Mouse (Mus musculus): ENCODE data around the gene Actl11.

Gene Actl11

DNA sequence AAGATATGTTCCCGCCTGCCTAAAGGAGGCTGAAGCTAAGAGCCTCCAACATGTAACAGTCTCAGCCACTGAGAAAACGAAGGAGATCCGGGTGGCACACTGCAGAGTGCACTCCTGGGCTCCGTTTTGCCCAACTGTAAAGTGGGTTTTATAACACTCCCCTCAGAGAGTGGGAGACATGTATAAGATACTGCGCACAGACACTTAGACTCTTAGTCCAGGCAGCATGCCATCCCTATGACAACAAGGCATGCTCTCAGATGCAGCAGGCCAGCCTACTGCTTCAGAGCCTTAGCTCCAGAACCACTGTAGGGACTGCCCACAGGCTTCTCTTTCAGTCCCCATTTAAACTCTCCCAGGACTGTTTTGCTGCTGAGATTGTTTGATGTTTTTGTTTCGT lies 9.4 kb upstream of the Actl11 start:
- no peak for DNase-seq (ENCODE audit: extremely low read depth, insufficient read length, low spot score)

- DNase-seq (ENCODE audit: extremely low read depth, insufficient read length, low spot score) = no peak
Measured at GRCm38 (mm10) chr9:107919441-107919840, 8.8 kb upstream of the Actl11 start.

DNA sequence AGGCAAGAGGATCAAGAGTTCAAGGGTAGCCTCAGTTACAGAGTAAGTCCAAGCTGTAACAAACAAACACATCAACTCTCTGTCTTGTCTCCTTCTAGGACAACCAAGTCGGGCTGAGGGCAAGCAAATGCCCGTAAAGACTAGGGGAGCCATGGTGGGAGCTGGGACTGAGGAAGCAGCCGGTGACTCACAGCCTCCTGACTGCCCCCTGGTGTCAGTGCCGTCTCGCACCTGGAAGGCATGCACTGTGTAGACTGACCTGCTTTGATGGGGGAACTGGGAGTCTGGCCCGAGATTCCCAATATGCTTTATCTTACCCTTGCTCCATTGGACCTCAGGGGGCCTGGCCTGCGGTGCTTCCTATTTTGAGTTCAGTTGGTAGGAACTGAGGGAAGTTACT lies 5.2 kb upstream of the Actl11 start:
- no peak for DNase-seq (ENCODE audit: extremely low read depth, insufficient read length, low spot score)

DNA sequence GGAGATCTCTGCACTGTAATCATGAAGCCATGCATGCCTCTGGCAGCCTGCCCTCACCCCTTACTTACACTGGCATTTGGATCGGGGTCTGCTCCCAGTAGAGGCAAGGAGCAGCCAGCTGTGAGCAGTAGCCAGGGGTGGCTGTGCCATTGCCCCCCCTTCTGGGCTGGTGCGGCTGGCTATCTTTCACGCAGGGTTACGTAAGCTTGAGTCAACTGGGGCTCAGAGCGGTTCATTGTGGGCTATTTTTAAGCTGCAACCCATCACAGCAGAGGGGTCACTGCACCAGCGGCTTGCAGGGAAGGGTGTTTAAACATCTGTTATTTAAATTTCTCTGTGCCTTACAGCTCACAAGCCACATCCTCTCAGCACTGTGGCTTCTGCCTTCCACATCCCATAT lies 4.3 kb upstream of the Actl11 start:
- no peak for DNase-seq (ENCODE audit: extremely low read depth, insufficient read length, low spot score)

- DNase-seq (ENCODE audit: extremely low read depth, insufficient read length, low spot score) = no peak
Measured at GRCm38 (mm10) chr9:107925251-107925650, 3.0 kb upstream of the Actl11 start.

DNA sequence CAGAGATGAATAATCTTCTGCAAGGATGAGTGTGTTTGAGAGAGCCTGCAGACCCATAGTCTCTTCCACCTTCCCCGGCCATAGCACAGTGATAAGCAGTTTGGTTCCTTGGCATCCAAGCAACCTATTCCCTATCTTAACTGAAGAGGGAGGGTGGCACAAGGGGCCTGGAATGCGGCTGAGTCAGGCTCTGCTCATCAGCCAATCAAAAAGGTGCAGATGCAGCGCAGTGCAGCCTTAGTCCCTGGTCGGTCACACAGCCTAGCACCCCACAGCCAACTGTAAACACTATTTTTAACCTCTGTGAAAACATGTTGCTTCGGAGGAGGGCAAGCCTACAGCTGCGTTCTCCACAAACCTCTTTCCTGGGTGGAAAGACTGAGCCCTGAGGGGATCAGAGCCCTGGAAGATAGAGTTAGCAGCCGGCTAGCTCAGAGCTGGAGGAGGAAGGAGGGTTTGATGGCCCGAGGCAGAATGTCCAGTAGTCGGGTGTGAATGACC lies 1.3 kb upstream of the Actl11 start:
- no peak for DNase-seq (ENCODE audit: extremely low read depth, insufficient read length, low spot score)

DNA sequence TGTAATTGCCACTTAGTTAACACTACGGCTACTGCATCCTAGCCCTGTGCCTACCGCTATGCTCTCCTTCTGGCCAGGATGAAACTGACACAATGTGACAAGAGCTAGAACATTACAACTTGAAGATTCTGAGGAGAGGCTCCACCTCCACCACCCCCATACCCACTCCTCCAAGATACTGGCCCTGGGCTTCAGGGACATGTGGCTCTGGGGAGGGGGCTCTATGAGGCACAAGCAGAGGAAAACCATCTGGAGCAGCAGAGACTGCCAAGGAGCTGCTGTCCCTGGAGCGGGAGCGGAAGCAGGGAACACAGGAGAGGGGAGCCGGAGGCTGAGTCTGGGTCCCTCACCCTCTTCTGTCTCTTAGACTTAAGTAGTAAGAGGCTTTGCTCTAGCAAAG lies 520 bp upstream of the Actl11 start:
- no peak for DNase-seq (ENCODE audit: extremely low read depth, insufficient read length, low spot score)

DNA sequence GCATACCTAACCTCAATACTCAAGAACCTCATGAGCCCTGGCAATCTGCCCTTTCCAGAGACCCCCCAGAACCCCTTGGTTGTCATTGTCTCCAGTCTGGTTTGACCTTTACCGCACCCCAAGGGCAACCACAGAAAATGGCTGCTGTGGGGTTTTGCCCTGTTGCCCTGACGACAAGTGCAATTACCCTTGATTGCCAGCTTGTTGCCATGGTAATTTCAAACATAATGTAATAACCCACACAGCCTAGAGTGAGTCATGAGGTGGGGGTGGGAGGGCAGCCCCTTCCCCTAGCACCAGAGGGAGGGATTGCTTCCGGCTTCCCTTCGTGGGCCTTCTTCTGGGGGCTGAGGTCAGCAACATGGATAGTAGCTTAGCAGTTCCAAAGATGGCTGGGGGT lies 4.0 kb downstream of the Actl11 start:
- no peak for DNase-seq (ENCODE audit: extremely low read depth, insufficient read length, low spot score)

- DNase-seq (ENCODE audit: extremely low read depth, insufficient read length, low spot score) = no peak
Measured at GRCm38 (mm10) chr9:107934146-107934545, 5.9 kb downstream of the Actl11 start.

- DNase-seq (ENCODE audit: extremely low read depth, insufficient read length, low spot score) = no peak
Measured at GRCm38 (mm10) chr9:107935374-107935773, 7.1 kb downstream of the Actl11 start, which contains the start of gene Camkv. Gene Camkv, plus strand, starts transcription at chr9:107935674.

DNA sequence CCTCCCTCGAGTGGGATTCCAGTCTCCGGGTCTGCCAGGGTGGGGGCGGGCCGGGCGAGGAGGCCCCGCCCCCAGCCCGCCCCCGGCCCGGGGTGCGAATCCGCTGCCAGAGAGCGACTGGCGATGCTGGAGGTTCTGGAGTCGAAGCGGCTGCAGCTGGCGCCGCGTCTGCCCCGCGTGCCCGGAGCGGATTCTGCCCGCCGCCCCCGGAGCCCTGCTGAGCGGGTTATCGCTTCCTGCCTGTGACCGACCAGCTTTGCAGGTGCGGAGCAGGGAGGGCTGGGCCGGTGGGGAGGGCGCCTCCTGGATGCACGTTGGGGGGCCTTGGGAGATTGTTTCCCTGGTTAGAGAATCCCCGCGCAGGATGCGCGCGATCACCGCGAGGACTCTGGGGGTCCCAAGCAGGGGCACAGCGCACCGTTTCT lies 7.5 kb downstream of the Actl11 start:
- DNase-seq (ENCODE audit: extremely low read depth, insufficient read length, low spot score) = no peak

- no peak for DNase-seq (ENCODE audit: extremely low read depth, insufficient read length, low spot score)
Measured at GRCm38 (mm10) chr9:107936215-107936822, 8.1 kb downstream of the Actl11 start.

- no peak for DNase-seq (ENCODE audit: extremely low read depth, insufficient read length, low spot score)
Measured at GRCm38 (mm10) chr9:107936831-107937230, 8.6 kb downstream of the Actl11 start.

- peak; percentile 89 for DNase-seq (ENCODE audit: extremely low read depth, insufficient read length, low spot score)
Measured at GRCm38 (mm10) chr9:107947241-107948194, 19.2 kb downstream of the Actl11 start.

- no peak for DNase-seq (ENCODE audit: extremely low read depth, insufficient read length, low spot score)
Measured at GRCm38 (mm10) chr9:107949184-107949921, 21.1 kb downstream of the Actl11 start.

DNA sequence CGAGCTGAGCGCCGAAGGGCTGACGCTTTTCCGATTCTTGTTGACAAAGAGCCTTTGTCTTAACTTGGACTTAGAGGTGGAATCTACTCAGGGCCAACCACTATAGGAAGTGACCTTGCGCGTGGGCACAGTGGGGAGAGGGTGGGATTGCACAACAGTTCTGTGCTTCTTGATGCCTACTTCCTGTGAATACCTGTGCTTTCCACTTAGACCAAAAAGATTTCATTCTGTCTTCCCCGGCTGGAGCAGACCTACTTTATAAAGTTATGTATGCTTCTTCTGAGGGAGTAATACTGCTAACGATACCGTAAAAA lies 21.6 kb downstream of the Actl11 start, which contains the start of gene Traip:
Gene Traip, plus strand, starts transcription at position 215 of the 314 bp plus-strand sequence.
- DNase-seq (ENCODE audit: extremely low read depth, insufficient read length, low spot score) = no peak

GRCm38 (mm10) chr9:107950460-107951355 lies 22.4 kb downstream of the Actl11 start:
- peak; percentile 81 for DNase-seq (ENCODE audit: extremely low read depth, insufficient read length, low spot score)

DNA sequence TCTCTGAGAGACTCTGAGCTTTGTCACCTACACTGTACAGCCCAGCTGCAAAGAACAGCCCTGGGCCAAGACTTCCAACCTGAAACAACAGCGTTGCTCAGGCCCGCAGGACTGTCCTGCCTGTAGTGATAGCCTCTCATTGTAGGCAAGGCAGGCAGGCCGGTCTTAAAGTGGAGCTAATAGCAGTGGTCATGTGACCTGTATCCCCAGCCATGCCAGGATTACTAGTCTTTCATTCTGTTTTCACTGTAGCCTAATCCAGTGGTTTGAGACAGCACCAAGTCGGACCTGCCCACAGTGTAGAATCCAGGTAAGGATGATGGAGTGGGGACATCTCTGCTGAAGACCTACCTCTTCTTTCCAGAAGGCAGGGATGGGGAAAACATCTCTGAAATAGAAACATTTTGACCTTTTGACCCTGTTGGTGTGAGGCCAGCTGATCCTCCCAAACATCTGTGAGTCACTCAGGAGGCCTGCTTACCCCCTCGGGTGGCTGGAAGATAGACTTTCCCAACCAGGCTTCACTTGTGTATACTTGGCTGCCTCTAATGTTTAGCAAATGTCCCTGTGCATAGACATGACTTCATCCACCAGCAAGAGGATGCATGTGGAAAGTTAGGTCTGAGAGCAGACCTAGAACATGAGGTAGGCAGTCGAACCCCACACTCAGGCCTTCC lies 27.5 kb downstream of the Actl11 start:
- DNase-seq (ENCODE audit: extremely low read depth, insufficient read length, low spot score) = no peak

DNA sequence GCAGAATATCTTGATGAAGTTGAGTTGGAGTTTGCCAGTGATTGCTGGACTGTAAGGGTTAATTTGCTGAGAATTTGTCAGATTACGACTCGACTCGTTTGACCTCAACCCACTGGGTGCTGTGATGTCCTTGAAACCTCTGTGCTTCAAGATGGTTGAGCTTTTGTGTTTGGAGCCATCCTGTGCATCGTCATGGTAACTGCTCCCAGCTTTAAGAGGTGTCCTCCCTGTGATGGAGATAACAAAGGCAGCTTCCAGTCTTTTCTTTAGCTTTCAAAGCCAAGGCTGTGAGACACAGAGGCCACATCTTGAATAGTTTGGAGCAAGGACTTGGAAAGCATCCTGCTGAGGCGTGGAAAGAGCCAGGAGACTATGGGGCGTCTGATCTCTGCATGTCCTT lies 28.9 kb downstream of the Actl11 start:
- no peak for DNase-seq (ENCODE audit: extremely low read depth, insufficient read length, low spot score)

GRCm38 (mm10) chr9:107959896-107960295 lies 31.6 kb downstream of the Actl11 start:
- no peak for DNase-seq (ENCODE audit: extremely low read depth, insufficient read length, low spot score)

Measured in 3134 (cell line).